Mouse (Mus musculus) spleen, adult 18-20 months (tissue): ENCODE data around the gene Fastkd3.

ENCODE experiments used
- DNase-seq, 2 experiments: peaks; one replicate each; pipeline ENCODE4 v3.0.0; 2022; ENCODE audit warnings: mixed read lengths in 2 of 2

Fastkd3 gene

DNA sequence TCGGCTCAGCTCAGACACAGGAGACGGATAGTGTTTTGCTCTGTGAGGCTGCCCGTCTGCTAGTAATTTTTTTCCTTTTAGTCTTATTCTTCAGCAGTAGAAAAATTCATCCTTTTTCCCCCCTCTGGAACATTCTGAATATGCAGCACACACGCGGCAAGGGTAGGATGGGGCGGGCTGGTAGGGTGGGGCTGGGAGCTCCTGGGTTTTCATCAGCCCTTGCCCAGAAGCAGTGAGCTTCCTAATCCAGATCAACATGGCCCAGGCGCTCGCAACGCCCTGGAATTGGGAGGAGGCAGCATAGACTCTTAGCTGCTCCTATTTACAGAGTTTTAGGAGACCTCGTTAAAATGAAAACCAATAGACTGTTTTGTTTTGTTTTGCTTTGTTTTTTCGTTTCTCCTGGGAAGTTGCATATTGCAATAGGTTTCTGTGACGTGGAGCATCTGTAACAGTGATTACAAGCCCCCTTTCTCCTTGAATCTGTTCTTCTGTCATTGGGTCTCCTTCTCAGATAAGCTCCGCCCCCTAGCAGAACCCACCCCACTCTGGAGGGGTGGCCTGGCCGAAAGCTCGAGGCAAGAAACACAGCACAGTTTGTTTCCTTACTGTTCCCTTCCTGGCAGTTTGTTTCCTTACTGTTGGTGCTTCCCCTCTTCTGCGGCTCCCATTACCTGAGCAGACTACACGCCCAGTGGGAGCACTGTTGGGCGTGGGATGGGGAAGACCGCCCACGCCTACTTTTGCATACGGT, 25.8 kb downstream of the Fastkd3 start:
- DNase-seq = no peak

DNA sequence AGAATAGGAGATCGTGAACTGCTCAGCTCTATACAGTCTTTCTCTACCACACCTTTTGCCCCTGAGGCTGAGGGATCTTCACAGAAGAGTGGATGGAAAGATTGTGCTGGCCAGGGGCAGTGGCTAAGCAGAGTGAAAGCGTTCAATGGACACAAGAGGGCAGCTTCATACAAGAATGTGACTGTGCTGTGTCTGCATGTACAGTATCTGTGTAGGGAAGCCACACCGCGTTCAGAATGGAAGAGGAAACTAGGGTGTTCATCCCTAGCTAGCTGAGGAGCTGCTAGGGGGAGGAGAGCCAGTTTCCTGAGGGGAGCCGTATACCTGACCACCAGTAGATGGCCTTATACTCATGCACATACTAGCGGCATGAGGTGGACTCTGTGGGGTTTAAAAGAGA, 40.8 kb downstream of the Fastkd3 start:
- no peak for DNase-seq

DNA sequence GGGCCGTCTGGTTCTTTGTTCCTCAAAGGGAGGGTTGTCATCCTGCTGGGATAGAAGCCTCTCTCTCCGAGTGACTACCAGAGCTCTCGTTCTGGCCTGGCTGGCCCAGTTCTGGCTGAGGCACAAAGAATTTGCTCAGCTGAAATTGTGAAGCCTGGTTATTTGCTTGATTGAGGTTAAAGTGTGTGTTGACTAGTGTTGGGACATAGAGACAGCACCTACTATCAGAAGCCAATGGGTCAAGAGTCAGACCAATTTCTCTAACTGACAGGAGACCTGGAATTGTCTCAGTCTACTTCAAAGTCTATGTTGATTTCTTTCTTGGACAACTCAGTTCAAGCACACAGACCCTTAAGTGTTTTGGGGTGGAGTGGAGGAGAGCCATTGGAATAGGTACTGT, 45.0 kb downstream of the Fastkd3 start:
- DNase-seq = no peak
